Mouse (Mus musculus) midbrain, postnatal 0 days (tissue): ENCODE data around the gene Krtap6-5. TPM values are rescaled to one million over a fixed set of nuclear protein-coding genes. Genes with fewer than 3 reads are reported as not detected.
"Not testable (repeated sequence)": the region's sequence is repeated elsewhere in the genome, so short reads cannot be mapped to it uniquely, and the experiment has no call there.

ENCODE experiments used
- ATAC-seq: fragments of 200-750 bp; cut with Nextera tagmentation; 2 replicates; pipeline ENCODE4 v1.8.0; 2017; ENCODE audit warnings: moderate number of reproducible peaks, mild to moderate bottlenecking, moderate TSS enrichment, moderate library complexity; ENCODE audit not compliant: low FRiP score
- DNase-seq: peaks from one replicate; pipeline ENCODE4 v3.0.0-alpha.2; 2015; ENCODE audit warnings: low spot score
- H3K27ac ChIP-seq: fragments of 300-500 bp; sonication (generic); 2 replicates; pipeline ENCODE4 v1.5.1; 2014; ENCODE audit warnings: low read depth, mild to moderate bottlenecking, low read length, mixed read lengths
- H3K27me3 ChIP-seq: fragments of 300-500 bp; sonication (generic); 2 replicates; pipeline ENCODE4 v1.6.1; 2014; ENCODE audit warnings: low read length, control low read depth, mixed read lengths; ENCODE audit not compliant: insufficient read depth
- H3K36me3 ChIP-seq: fragments of 300-500 bp; sonication (generic); 2 replicates; pipeline ENCODE4 v1.6.1; 2014; ENCODE audit warnings: low read length, control low read depth, mixed read lengths; ENCODE audit not compliant: insufficient read depth
- H3K4me1 ChIP-seq: fragments of 300-500 bp; sonication (generic); 2 replicates; pipeline ENCODE4 v1.6.1; 2014; ENCODE audit warnings: mild to moderate bottlenecking, control low read depth, antibody characterized with exemption, low read length, mixed read lengths; ENCODE audit not compliant: insufficient read depth
- H3K4me2 ChIP-seq: fragments of 300-500 bp; sonication (generic); 2 replicates; pipeline ENCODE4 v1.6.1; 2014; ENCODE audit warnings: low read depth, mild to moderate bottlenecking, low read length, mixed read lengths; ENCODE audit not compliant: poor library complexity, severe bottlenecking
- H3K4me3 ChIP-seq: fragments of 300-500 bp; sonication (generic); 2 replicates; pipeline ENCODE4 v1.5.1; 2014; ENCODE audit warnings: low read depth, mild to moderate bottlenecking, low read length, moderate library complexity
- H3K9ac ChIP-seq: fragments of 300-500 bp; sonication (generic); replicated peaks from 2 replicates; pipeline ENCODE4 v1.6.1; 2014; ENCODE audit warnings: mild to moderate bottlenecking, low read length, moderate library complexity, mixed read lengths; ENCODE audit not compliant: poor library complexity, severe bottlenecking
- H3K9me3 ChIP-seq: fragments of 300-500 bp; sonication (generic); 2 replicates; pipeline ENCODE4 v1.6.1; 2016; ENCODE audit warnings: low read length, control low read depth
- CTCF ChIP-seq: IDR thresholded peaks from 2 replicates; pipeline ENCODE4 v1.5.1; 2016; ENCODE audit warnings: antibody characterized with exemption, mild to moderate bottlenecking
- WGBS: fragments of 180-500 bp; shearing (Covaris S2); extraction: QIAGEN DNeasy Blood & Tissue Kit; methylation state at CpG from one replicate; pipeline ENCODE4 v1.1.7; 2014; 5-methylcytosine and 5-hydroxymethylcytosine counted together
- polyA plus RNA-seq: library from polyadenylated mRNA; unstranded; fragments of >200 nt; fragmentation: Nextera tagmentation; extraction: Ambion mirVana; gene quantifications from 2 replicates; pipeline ENCODE4 v1.2.1, GENCODE M21; 2015
- total RNA-seq: library from RNA; depleted of rRNA; stranded (reverse); fragments of >200 nt; gene quantifications from 2 replicates; pipeline ENCODE4 v1.2.3, GENCODE M21; 2014; rRNA removed

The Krtap6-5 gene
- not detected in 2 replicates for total RNA-seq
- polyA plus RNA-seq: not detected in 2 replicates

DNA sequence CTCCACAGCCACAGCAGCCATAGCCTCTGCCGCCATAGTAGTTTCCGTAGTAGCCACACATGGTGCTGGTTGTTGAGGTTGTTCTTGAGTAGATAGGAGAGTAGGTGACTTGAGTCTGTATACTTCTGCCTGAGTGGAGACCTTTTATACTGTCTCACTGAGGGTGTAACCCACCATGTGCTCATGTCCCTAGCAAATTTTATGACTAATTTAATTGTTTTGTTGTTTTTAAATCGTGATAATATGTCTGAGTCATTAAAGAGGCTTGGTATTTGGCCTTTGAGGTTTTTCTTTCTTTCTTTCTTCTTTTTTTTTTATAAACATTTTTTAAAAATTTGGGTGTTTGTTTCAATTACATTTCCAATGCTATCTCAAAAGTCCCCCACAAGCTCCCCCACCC, at the start of gene Krtap6-5:
TSS of gene Krtap6-5 (minus strand) at position 101 of the 400 bp plus-strand sequence.
- TF ChIP-seq CTCF: no peak
- no peaks in the 10 kb centered on the region for H3K36me3 ChIP-seq
- H3K27ac ChIP-seq: no peak within 1 kb of the TSS
- no peak for ATAC-seq
- H3K9me3 ChIP-seq: no peaks in the 10 kb centered on the region
- H3K9ac ChIP-seq: no peak within 1 kb of the TSS
- no peak within 1 kb of the TSS for H3K4me2 ChIP-seq
- H3K4me3 ChIP-seq: no peak within 1 kb of the TSS
- WGBS: 90% methylated on average over 3 of the region's 3 CpGs
- H3K4me1 ChIP-seq: no peaks in the 10 kb centered on the region
- no peak for DNase-seq
- no peaks in the 10 kb centered on the region for H3K27me3 ChIP-seq

DNA sequence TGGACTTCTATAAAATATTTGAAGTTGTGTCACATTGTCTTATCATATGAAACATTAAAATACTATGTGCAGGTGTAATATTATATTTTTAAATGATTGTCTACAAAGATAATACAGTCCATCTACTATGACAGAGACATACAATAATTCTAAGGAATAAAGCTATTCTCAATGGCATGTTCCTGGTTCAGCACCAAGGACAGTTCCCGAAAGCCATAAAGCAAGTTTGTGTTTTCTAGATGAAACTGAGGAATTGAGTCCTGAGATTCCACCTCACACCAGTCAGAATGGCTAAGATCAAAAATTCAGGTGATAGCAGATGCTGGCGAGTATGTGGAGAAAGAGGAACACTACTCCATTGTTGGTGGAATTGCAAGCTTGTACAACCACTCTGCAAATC, 23.4 kb upstream of the Krtap6-5 start:
- H3K4me3 ChIP-seq, H3K4me1 ChIP-seq, H3K9me3 ChIP-seq, H3K4me2 ChIP-seq, H3K27me3 ChIP-seq, H3K27ac ChIP-seq, ATAC-seq, H3K9ac ChIP-seq, H3K36me3 ChIP-seq, DNase-seq: not testable (repeated sequence)
- WGBS: 73% methylated on average over 2 of the region's 2 CpGs

DNA sequence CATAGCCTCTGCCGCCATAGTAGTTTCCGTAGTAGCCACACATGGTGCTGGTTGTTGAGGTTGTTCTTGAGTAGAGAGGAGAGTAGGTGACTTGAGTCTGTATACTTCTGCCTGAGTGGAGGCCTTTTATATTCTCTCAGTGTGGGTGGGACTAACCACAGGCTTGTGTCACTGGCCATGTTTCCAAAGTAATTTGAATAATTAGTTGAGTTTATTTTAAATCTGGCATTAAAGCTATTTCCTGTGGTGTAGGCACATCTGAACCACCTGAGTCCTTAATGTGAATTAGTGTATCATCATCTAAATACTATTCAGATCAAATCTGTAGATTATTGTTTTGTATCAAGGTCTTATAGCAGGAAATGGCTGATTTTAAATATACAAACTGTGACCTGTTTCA, 16.2 kb upstream of the Krtap6-5 start, which contains the start of gene 1110025L11Rik:
TSS of gene 1110025L11Rik (minus strand) at position 101 of the 400 bp plus-strand sequence.
- H3K9ac ChIP-seq: not testable (repeated sequence)

DNA sequence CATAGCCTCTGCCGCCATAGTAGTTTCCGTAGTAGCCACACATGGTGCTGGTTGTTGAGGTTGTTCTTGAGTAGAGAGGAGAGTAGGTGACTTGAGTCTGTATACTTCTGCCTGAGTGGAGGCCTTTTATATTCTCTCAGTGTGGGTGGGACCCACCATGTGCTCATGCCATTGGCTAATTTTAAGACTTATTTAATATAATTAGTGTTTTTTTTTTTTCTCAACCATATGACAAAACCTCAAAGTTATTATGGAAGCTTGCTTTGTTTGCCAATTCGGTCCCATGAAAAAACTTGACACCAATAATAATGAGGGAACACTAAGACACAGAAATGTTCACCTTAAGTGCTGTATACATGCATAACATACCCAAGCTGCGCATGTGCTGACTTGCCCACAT, 6.3 kb downstream of the Krtap6-5 start, which contains the start of gene Gm10228:
TSS of gene Gm10228 (minus strand) at position 101 of the 400 bp plus-strand sequence.
- H3K4me2 ChIP-seq, H3K9ac ChIP-seq, H3K27me3 ChIP-seq, H3K4me3 ChIP-seq, DNase-seq, ATAC-seq, H3K27ac ChIP-seq, H3K36me3 ChIP-seq, H3K9me3 ChIP-seq, H3K4me1 ChIP-seq: not testable (repeated sequence)
- WGBS: 92% methylated on average over 2 of the region's 4 CpGs

More for the DNA sequence above, 16.2 kb upstream of the Krtap6-5 start, which contains the start of gene 1110025L11Rik:
- ATAC-seq, H3K4me2 ChIP-seq, DNase-seq, H3K4me1 ChIP-seq, H3K27ac ChIP-seq, H3K9me3 ChIP-seq, H3K36me3 ChIP-seq, H3K4me3 ChIP-seq, H3K27me3 ChIP-seq: not testable (repeated sequence)
- WGBS: no CpG with 5 or more reads among the region's 2 CpGs

DNA sequence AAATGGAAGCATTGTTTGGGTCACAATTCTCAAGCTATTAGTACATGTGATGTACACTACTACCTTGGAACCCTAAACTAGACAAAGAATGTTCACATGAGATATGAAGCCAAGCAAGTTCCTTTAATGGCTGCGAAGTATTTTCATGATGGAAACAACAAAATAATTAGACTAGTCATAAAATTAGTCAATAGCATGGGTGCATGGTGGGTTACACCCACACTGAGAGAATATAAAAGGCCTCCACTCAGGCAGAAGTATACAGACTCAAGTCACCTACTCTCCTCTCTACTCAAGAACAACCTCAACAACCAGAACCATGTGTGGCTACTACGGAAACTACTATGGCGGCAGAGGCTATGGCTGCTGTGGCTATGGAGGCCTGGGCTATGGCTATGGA, 16.3 kb downstream of the Krtap6-5 start, which contains the start of gene Krtap6-1:
TSS of gene Krtap6-1 (plus strand) at position 301 of the 400 bp plus-strand sequence.
- H3K9me3 ChIP-seq, H3K4me1 ChIP-seq, H3K4me2 ChIP-seq, ATAC-seq, DNase-seq, H3K27ac ChIP-seq, H3K4me3 ChIP-seq, H3K36me3 ChIP-seq, H3K9ac ChIP-seq, H3K27me3 ChIP-seq: not testable (repeated sequence)
- WGBS: 95% methylated on average over 3 of the region's 3 CpGs

DNA sequence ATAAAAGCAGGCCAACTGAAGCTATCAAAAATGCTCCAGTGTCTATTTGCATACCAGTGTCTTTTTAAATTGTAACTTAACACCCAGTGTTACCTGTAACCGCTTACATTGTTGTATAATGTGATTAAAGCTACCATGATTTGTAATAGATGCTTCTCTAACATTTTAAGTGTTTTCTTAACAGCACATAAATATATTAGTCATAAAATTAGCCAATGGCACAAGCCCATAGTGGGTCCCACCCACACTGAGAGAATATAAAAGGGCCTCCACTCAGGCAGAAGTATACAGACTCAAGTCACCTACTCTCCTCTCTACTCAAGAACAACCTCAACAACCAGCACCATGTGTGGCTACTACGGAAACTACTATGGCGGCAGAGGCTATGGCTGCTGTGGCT, 32.7 kb downstream of the Krtap6-5 start, which contains the start of gene Gm10229:
TSS of gene Gm10229 (plus strand) at position 301 of the 400 bp plus-strand sequence.
- H3K4me2 ChIP-seq, H3K9ac ChIP-seq, H3K27ac ChIP-seq, H3K27me3 ChIP-seq, H3K9me3 ChIP-seq, DNase-seq, H3K4me3 ChIP-seq, H3K36me3 ChIP-seq, ATAC-seq, H3K4me1 ChIP-seq: not testable (repeated sequence)
- 98% methylated on average over 1 of the region's 3 CpGs for WGBS
